Mouse (Mus musculus) ES-Bruce4 (cell line): ENCODE measurements around the gene Wnt8b. TPM values are rescaled to one million over a fixed set of nuclear protein-coding genes. Genes with fewer than 3 reads are reported as not detected.

Experiments used
- H3K27ac ChIP-seq: 2 replicates; pipeline ENCODE4 v1.5.1; 2012; ENCODE audit warnings: low read length, inconsistent platforms; ENCODE audit not compliant: insufficient read depth
- H3K27me3 ChIP-seq: 2 replicates; pipeline ENCODE4 v1.6.1; 2012; ENCODE audit warnings: mild to moderate bottlenecking, low read length, inconsistent platforms; ENCODE audit not compliant: control insufficient read depth, poor library complexity, insufficient read depth, severe bottlenecking
- H3K36me3 ChIP-seq: 2 replicates; pipeline ENCODE4 v1.6.1; 2012; ENCODE audit warnings: inconsistent platforms, mild to moderate bottlenecking, low read length, moderate library complexity; ENCODE audit not compliant: control insufficient read depth, poor library complexity, insufficient read depth, severe bottlenecking
- H3K4me1 ChIP-seq: one replicate; pipeline ENCODE4 v1.8.1; 2011; ENCODE audit warnings: low read length; ENCODE audit not compliant: control insufficient read depth, insufficient read depth
- H3K4me3 ChIP-seq: 2 replicates; pipeline ENCODE4 v1.5.1; 2011; ENCODE audit warnings: low read depth, mild to moderate bottlenecking, low read length
- H3K9ac ChIP-seq: 2 replicates; pipeline ENCODE4 v1.6.1; 2012; ENCODE audit warnings: low read depth, mild to moderate bottlenecking, inconsistent platforms; ENCODE audit not compliant: poor library complexity, severe bottlenecking
- H3K9me3 ChIP-seq: replicated peaks from 2 replicates; pipeline ENCODE4 v1.6.1; 2012; ENCODE audit warnings: mild to moderate bottlenecking, low read length, inconsistent platforms; ENCODE audit not compliant: control insufficient read depth, poor library complexity, insufficient read depth, severe bottlenecking
- CTCF ChIP-seq: IDR thresholded peaks from one replicate; pipeline ENCODE4 v1.8.1; 2011; ENCODE audit warnings: low read depth, low read length
- EP300 ChIP-seq: IDR thresholded peaks from 2 replicates; pipeline ENCODE4 v1.6.1; 2011; ENCODE audit warnings: low read depth, low read length; ENCODE audit not compliant: insufficient read depth
- POLR2A ChIP-seq: IDR thresholded peaks from one replicate; pipeline ENCODE4 v1.8.1; 2011; ENCODE audit warnings: low read length; ENCODE audit not compliant: insufficient read depth
- polyA plus RNA-seq: library from polyadenylated mRNA; stranded (reverse); fragments of >200 nt; gene quantifications from 2 replicates; pipeline ENCODE4 v1.2.4, GENCODE M21; 2011; ENCODE audit warnings: low read depth; ENCODE audit not compliant: missing spikeins, insufficient read depth, insufficient read length

The Wnt8b gene
- polyA plus RNA-seq, 1 experiment = not detected

DNA sequence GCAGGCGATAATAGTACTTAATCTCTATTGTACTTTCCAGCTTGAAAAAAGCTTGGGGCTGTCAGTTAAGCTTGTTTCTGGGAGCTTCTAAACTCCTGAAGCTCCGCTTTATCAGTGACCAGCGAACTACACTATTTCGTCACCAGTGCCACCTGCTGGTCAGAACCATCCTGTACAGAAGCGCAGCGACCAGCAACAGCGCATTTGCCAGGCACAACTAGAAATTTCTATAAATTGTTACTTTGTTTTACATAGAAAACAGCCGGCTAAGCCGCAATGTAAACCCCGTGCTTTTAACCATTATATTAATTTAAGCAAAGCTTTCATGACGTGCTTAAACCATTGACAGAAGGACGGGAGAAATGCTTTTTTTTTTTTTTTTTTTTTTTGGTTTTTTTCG lies 51.5 kb downstream of the Wnt8b start:
- Histone ChIP-seq H3K36me3 (peaks cover 8% of the 10 kb centered on the region; the same call in 1 of the 2 replicates), H3K27ac (no peak overlapping the region), H3K4me3 (no peak overlapping the region), H3K9me3 (no peaks in the 10 kb centered on the region; the same call in 1 of the 2 replicates), H3K9ac (no peak overlapping the region), H3K4me1 (no peaks in the 10 kb centered on the region), H3K27me3 (no peaks in the 10 kb centered on the region; the same call in 1 of the 2 replicates)
- TF ChIP-seq EP300 (no peak), CTCF (peak; percentile 85)

GRCm38 (mm10) chr19:44545321-44546041 lies 52.2 kb downstream of the Wnt8b start, which contains the start of gene Sec31b:
Sec31b (minus strand) TSS chr19:44545864.
- TF ChIP-seq EP300 (no peak), POLR2A (no peak), CTCF (no peak)

GRCm38 (mm10) chr19:44552731-44553130 lies 59.5 kb downstream of the Wnt8b start, which contains the start of gene Gm20538:
Gm20538 (minus strand) TSS chr19:44552831.
- H3K27me3 ChIP-seq = no peaks in the 10 kb centered on the region
- H3K27ac ChIP-seq = no peak within 1 kb of the TSS
- H3K36me3 ChIP-seq = peaks cover 22% of the 10 kb centered on the region
- H3K4me3 ChIP-seq = no peak within 1 kb of the TSS
- H3K9ac ChIP-seq = no peak within 1 kb of the TSS
- H3K9me3 ChIP-seq = no peaks in the 10 kb centered on the region
- TF ChIP-seq EP300 (no peak), CTCF (no peak), POLR2A (no peak)
- H3K4me1 ChIP-seq = no peaks in the 10 kb centered on the region

More at GRCm38 (mm10) chr19:44545321-44546041, 52.2 kb downstream of the Wnt8b start, which contains the start of gene Sec31b:
- H3K27ac ChIP-seq = no peak within 1 kb of the TSS
- H3K4me1 ChIP-seq = no peaks in the 10 kb centered on the region
- peaks cover 11% of the 10 kb centered on the region; the same call in 1 of the 2 replicates for H3K36me3 ChIP-seq
- peak within 1 kb of the TSS; percentile 91 for H3K4me3 ChIP-seq
- H3K9ac ChIP-seq = peak within 1 kb of the TSS; percentile 83
- no peaks in the 10 kb centered on the region; the same call in 1 of the 2 replicates for H3K9me3 ChIP-seq
- H3K27me3 ChIP-seq = no peaks in the 10 kb centered on the region; the same call in 1 of the 2 replicates

- no peaks in the 10 kb centered on the region for H3K27me3 ChIP-seq
- H3K9ac ChIP-seq = no peak overlapping the region
- no peak overlapping the region for H3K4me3 ChIP-seq
- no peaks in the 10 kb centered on the region for H3K4me1 ChIP-seq
- peaks cover 22% of the 10 kb centered on the region for H3K36me3 ChIP-seq
- TF ChIP-seq EP300 (no peak), POLR2A (no peak), CTCF (no peak)
- no peak overlapping the region for H3K27ac ChIP-seq
- no peaks in the 10 kb centered on the region for H3K9me3 ChIP-seq
Observed at GRCm38 (mm10) chr19:44553286-44553685, 60.0 kb downstream of the Wnt8b start.

GRCm38 (mm10) chr19:44554490-44554860 lies 61.2 kb downstream of the Wnt8b start:
- Histone ChIP-seq H3K9me3 (no peaks in the 10 kb centered on the region), H3K27ac (no peak overlapping the region), H3K27me3 (no peaks in the 10 kb centered on the region), H3K4me1 (no peaks in the 10 kb centered on the region), H3K9ac (peak overlapping the region; percentile 66), H3K4me3 (peak overlapping the region; percentile 91), H3K36me3 (peaks cover 16% of the 10 kb centered on the region)
- TF ChIP-seq CTCF = no peak
- TF ChIP-seq EP300 = no peak
- no peak for TF ChIP-seq POLR2A
